Mouse (Mus musculus) intestine, embryonic 14.5 days (tissue): ENCODE measurements at regions not wholly inside any gene's neighbourhood (a gene's known extent, or its start where the extent isn't known, plus 50 kb on each side); places are given as distances from the start of the nearest gene placed in this dataset.
"Not testable (repeated sequence)": the region's sequence is repeated elsewhere in the genome, so short reads cannot be mapped to it uniquely, and the experiment has no call there.

Experiments
- ATAC-seq: fragments of 200-750 bp; cut with Nextera tagmentation; replicated peaks from 2 replicates; pipeline ENCODE4 v1.8.0; 2017; ENCODE audit warnings: low read depth, moderate number of reproducible peaks, moderate TSS enrichment, moderate library complexity; ENCODE audit not compliant: low FRiP score, low TSS enrichment
- DNase-seq: peaks from one replicate; pipeline ENCODE4 v3.0.0-alpha.2; 2018; ENCODE audit warnings: low spot score
- H3K27ac ChIP-seq: fragments of 300-500 bp; sonication (generic); 2 replicates; pipeline ENCODE4 v1.5.1; 2014; ENCODE audit warnings: low read depth, mild to moderate bottlenecking, control low read depth
- H3K27me3 ChIP-seq: fragments of 300-500 bp; sonication (generic); replicated peaks from 2 replicates; pipeline ENCODE4 v1.6.1; 2014; ENCODE audit warnings: low read length, control low read depth; ENCODE audit not compliant: control insufficient read depth, insufficient read depth
- H3K36me3 ChIP-seq: fragments of 300-500 bp; sonication (generic); 2 replicates; pipeline ENCODE4 v1.6.1; 2014; ENCODE audit warnings: low read length, control low read depth; ENCODE audit not compliant: control insufficient read depth, insufficient read depth
- H3K4me1 ChIP-seq: fragments of 300-500 bp; sonication (generic); replicated peaks from 2 replicates; pipeline ENCODE4 v1.6.1; 2014; ENCODE audit warnings: low read length, control low read depth, mixed read lengths; ENCODE audit not compliant: control insufficient read depth, insufficient read depth
- H3K4me2 ChIP-seq: fragments of 300-500 bp; sonication (generic); 2 replicates; pipeline ENCODE4 v1.6.1; 2014; ENCODE audit warnings: low read length
- H3K4me3 ChIP-seq: fragments of 300-500 bp; sonication (generic); 2 replicates; pipeline ENCODE4 v1.5.1; 2014; ENCODE audit warnings: low read depth, low read length, control low read depth, mixed read lengths
- H3K9ac ChIP-seq: fragments of 300-500 bp; sonication (generic); 2 replicates; pipeline ENCODE4 v1.6.1; 2014; ENCODE audit warnings: mild to moderate bottlenecking, low read length
- H3K9me3 ChIP-seq: fragments of 300-500 bp; sonication (generic); 2 replicates; pipeline ENCODE4 v1.6.1; 2016; ENCODE audit warnings: low read length, control low read depth; ENCODE audit not compliant: control insufficient read depth
- WGBS: fragments of 180-500 bp; shearing (Covaris S2); extraction: QIAGEN DNeasy Blood & Tissue Kit; methylation state at CpG from one replicate; pipeline ENCODE4 v1.1.7; 2014; 5-methylcytosine and 5-hydroxymethylcytosine counted together

GRCm38 (mm10) chr13:70081108-70081507 lies 278.9 kb downstream of the Med10 start:
- Histone ChIP-seq H3K27me3 (no peaks in the 10 kb centered on the region), H3K4me2 (no peak overlapping the region), H3K4me3 (no peak overlapping the region), H3K36me3 (no peaks in the 10 kb centered on the region), H3K27ac (no peak overlapping the region), H3K9me3 (no peaks in the 10 kb centered on the region), H3K4me1 (no peaks in the 10 kb centered on the region), H3K9ac (no peak overlapping the region)
- WGBS, result 87% methylated on average over 4 of the region's 4 CpGs
- no peak for DNase-seq
- ATAC-seq, result no peak

GRCm38 (mm10) chr13:70092886-70093285 lies 290.7 kb downstream of the Med10 start:
- WGBS, result 62% methylated on average over 4 of the region's 4 CpGs
- Histone ChIP-seq H3K9me3 (no peaks in the 10 kb centered on the region), H3K4me3 (no peak overlapping the region), H3K27ac (no peak overlapping the region), H3K9ac (no peak overlapping the region), H3K4me2 (no peak overlapping the region), H3K36me3 (no peaks in the 10 kb centered on the region), H3K4me1 (no peaks in the 10 kb centered on the region), H3K27me3 (no peaks in the 10 kb centered on the region)
- DNase-seq (no peak), ATAC-seq (no peak)

GRCm38 (mm10) chr13:70093970-70094369 lies 291.8 kb downstream of the Med10 start:
- WGBS, result 53% methylated on average over 2 of the region's 2 CpGs
- no peaks in the 10 kb centered on the region for H3K36me3 ChIP-seq
- DNase-seq, result no peak

GRCm38 (mm10) chr13:70096430-70097301 lies 294.5 kb downstream of the Med10 start:
- DNase-seq, result no peak

More at GRCm38 (mm10) chr13:70093970-70094369, 291.8 kb downstream of the Med10 start:
- no peak for ATAC-seq
- Histone ChIP-seq H3K4me1 (no peaks in the 10 kb centered on the region), H3K27me3 (no peaks in the 10 kb centered on the region), H3K4me3 (no peak overlapping the region), H3K4me2 (no peak overlapping the region), H3K9me3 (no peaks in the 10 kb centered on the region), H3K9ac (no peak overlapping the region), H3K27ac (no peak overlapping the region)

GRCm38 (mm10) chr13:70100091-70100490 lies 297.9 kb downstream of the Med10 start:
- not testable (repeated sequence) for DNase-seq, H3K4me1 ChIP-seq
- 81% methylated on average over 1 of the region's 1 CpGs for WGBS

More at GRCm38 (mm10) chr13:70096430-70097301, 294.5 kb downstream of the Med10 start:
- no peak for ATAC-seq
- H3K9ac ChIP-seq, result no peak overlapping the region
- H3K4me3 ChIP-seq, result no peak overlapping the region
- H3K27me3 ChIP-seq, result no peaks in the 10 kb centered on the region
- no peak overlapping the region for H3K4me2 ChIP-seq
- H3K27ac ChIP-seq, result no peak overlapping the region
- no peaks in the 10 kb centered on the region for H3K4me1 ChIP-seq
- no peaks in the 10 kb centered on the region for H3K36me3 ChIP-seq
- 71% methylated on average over 7 of the region's 7 CpGs for WGBS
- H3K9me3 ChIP-seq, result no peaks in the 10 kb centered on the region

GRCm38 (mm10) chr13:70103021-70103420 lies 300.8 kb downstream of the Med10 start:
- Histone ChIP-seq H3K36me3 (no peaks in the 10 kb centered on the region), H3K4me3 (no peak overlapping the region), H3K9me3 (no peaks in the 10 kb centered on the region), H3K9ac (no peak overlapping the region), H3K27me3 (no peaks in the 10 kb centered on the region), H3K27ac (no peak overlapping the region), H3K4me2 (no peak overlapping the region), H3K4me1 (no peaks in the 10 kb centered on the region)
- 76% methylated on average over 7 of the region's 7 CpGs for WGBS
- DNase-seq, result no peak
- ATAC-seq, result no peak

More at GRCm38 (mm10) chr13:70100091-70100490, 297.9 kb downstream of the Med10 start:
- H3K27ac ChIP-seq, H3K27me3 ChIP-seq, H3K9ac ChIP-seq, H3K36me3 ChIP-seq, H3K4me2 ChIP-seq, H3K9me3 ChIP-seq, ATAC-seq, H3K4me3 ChIP-seq: not testable (repeated sequence)

- not testable (repeated sequence) for DNase-seq, ATAC-seq
Observed at GRCm38 (mm10) chr13:70103491-70103890, 301.3 kb downstream of the Med10 start.

GRCm38 (mm10) chr13:70103903-70104302 lies 301.7 kb downstream of the Med10 start:
- H3K4me2 ChIP-seq, result no peak overlapping the region

More at GRCm38 (mm10) chr13:70103491-70103890, 301.3 kb downstream of the Med10 start:
- H3K4me3 ChIP-seq, H3K27ac ChIP-seq, H3K4me2 ChIP-seq, H3K9me3 ChIP-seq, H3K36me3 ChIP-seq, H3K27me3 ChIP-seq, H3K4me1 ChIP-seq, H3K9ac ChIP-seq: not testable (repeated sequence)
- 88% methylated on average over 10 of the region's 10 CpGs for WGBS

GRCm38 (mm10) chr13:70115576-70115975 lies 313.4 kb downstream of the Med10 start:
- no peak for ATAC-seq
- Histone ChIP-seq H3K27me3 (no peaks in the 10 kb centered on the region), H3K9me3 (no peaks in the 10 kb centered on the region), H3K4me3 (no peak overlapping the region), H3K36me3 (no peaks in the 10 kb centered on the region), H3K9ac (no peak overlapping the region), H3K4me1 (no peaks in the 10 kb centered on the region), H3K27ac (no peak overlapping the region), H3K4me2 (no peak overlapping the region)
- 84% methylated on average over 9 of the region's 9 CpGs for WGBS
- no peak for DNase-seq

More at GRCm38 (mm10) chr13:70103903-70104302, 301.7 kb downstream of the Med10 start:
- no peaks in the 10 kb centered on the region for H3K4me1 ChIP-seq
- H3K36me3 ChIP-seq, result no peaks in the 10 kb centered on the region
- no peak overlapping the region for H3K9ac ChIP-seq
- H3K27ac ChIP-seq, result no peak overlapping the region
- 95% methylated on average over 4 of the region's 4 CpGs for WGBS
- H3K27me3 ChIP-seq, result no peaks in the 10 kb centered on the region
- no peak overlapping the region for H3K4me3 ChIP-seq
- no peak for ATAC-seq
- H3K9me3 ChIP-seq, result no peaks in the 10 kb centered on the region
- no peak for DNase-seq
